Mouse (Mus musculus) embryonic facial prominence, embryonic 15.5 days (tissue): ENCODE measurements around the gene BC049730. TPM values are rescaled to one million over a fixed set of nuclear protein-coding genes. Genes with fewer than 3 reads are reported as not detected.
"Not testable (repeated sequence)": the region's sequence is repeated elsewhere in the genome, so short reads cannot be mapped to it uniquely, and the experiment has no call there.

ENCODE experiments used
- ATAC-seq: fragments of 200-750 bp; cut with Nextera tagmentation; 2 replicates; pipeline ENCODE4 v1.8.0; 2017; ENCODE audit warnings: low read depth, moderate TSS enrichment; ENCODE audit not compliant: insufficient number of reproducible peaks, low FRiP score, low TSS enrichment
- H3K27ac ChIP-seq: fragments of 300-500 bp; sonication (generic); replicated peaks from 2 replicates; pipeline ENCODE4 v1.5.1; 2015; ENCODE audit warnings: mild to moderate bottlenecking, inconsistent platforms
- H3K27me3 ChIP-seq: fragments of 300-500 bp; sonication (generic); 2 replicates; pipeline ENCODE4 v1.6.1; 2015; ENCODE audit warnings: inconsistent platforms
- H3K36me3 ChIP-seq: fragments of 300-500 bp; sonication (generic); 2 replicates; pipeline ENCODE4 v1.6.1; 2015; ENCODE audit warnings: mild to moderate bottlenecking, inconsistent platforms
- H3K4me1 ChIP-seq: fragments of 300-500 bp; sonication (generic); 2 replicates; pipeline ENCODE4 v1.6.1; 2015; ENCODE audit warnings: inconsistent platforms
- H3K4me2 ChIP-seq: fragments of 300-500 bp; sonication (generic); replicated peaks from 2 replicates; pipeline ENCODE4 v1.6.1; 2015; ENCODE audit warnings: mild to moderate bottlenecking, inconsistent platforms
- H3K4me3 ChIP-seq: fragments of 300-500 bp; sonication (generic); replicated peaks from 2 replicates; pipeline ENCODE4 v1.5.1; 2015; ENCODE audit warnings: mild to moderate bottlenecking, inconsistent platforms
- H3K9ac ChIP-seq: fragments of 300-500 bp; sonication (generic); 2 replicates; pipeline ENCODE4 v1.6.1; 2015; ENCODE audit warnings: inconsistent platforms
- H3K9me3 ChIP-seq: fragments of 300-500 bp; sonication (generic); replicated peaks from 2 replicates; pipeline ENCODE4 v1.6.1; 2016; ENCODE audit warnings: inconsistent platforms
- WGBS: fragments of 180-500 bp; shearing (Covaris S2); methylation state at CpG from one replicate; pipeline ENCODE4 v1.1.7; 2015; 5-methylcytosine and 5-hydroxymethylcytosine counted together
- polyA plus RNA-seq: library from polyadenylated mRNA; unstranded; fragments of >200 nt; fragmentation: Nextera tagmentation; extraction: Ambion mirVana; gene quantifications from 2 replicates; pipeline ENCODE4 v1.2.1, GENCODE M21; 2015

BC049730 gene
- not detected in 2 replicates for polyA plus RNA-seq

- no peaks in the 10 kb centered on the region for H3K27me3 ChIP-seq
- WGBS, result 91% methylated on average over 14 of the region's 14 CpGs
- no peaks in the 10 kb centered on the region for H3K36me3 ChIP-seq
- H3K4me1 ChIP-seq, result no peaks in the 10 kb centered on the region
- no peaks in the 10 kb centered on the region for H3K9me3 ChIP-seq
- H3K9ac ChIP-seq, result no peak within 1 kb of the TSS
- H3K4me2 ChIP-seq, result no peak within 1 kb of the TSS
- H3K4me3 ChIP-seq, result no peak within 1 kb of the TSS
- no peak for ATAC-seq
- no peak within 1 kb of the TSS for H3K27ac ChIP-seq
Observed at GRCm38 (mm10) chr7:24708832-24709292, at the start of gene BC049730. Gene BC049730, plus strand, starts transcription at chr7:24709242.

GRCm38 (mm10) chr7:24659737-24660357 is 49.2 kb upstream of the BC049730 start:
- H3K9ac ChIP-seq, result no peak overlapping the region
- H3K4me1 ChIP-seq, result no peaks in the 10 kb centered on the region
- no peak overlapping the region for H3K27ac ChIP-seq
- no peak for ATAC-seq
- no peak overlapping the region for H3K4me2 ChIP-seq
- no peaks in the 10 kb centered on the region for H3K27me3 ChIP-seq
- no peaks in the 10 kb centered on the region for H3K9me3 ChIP-seq
- H3K36me3 ChIP-seq, result no peaks in the 10 kb centered on the region
- WGBS, result 56% methylated on average over 12 of the region's 12 CpGs
- no peak overlapping the region for H3K4me3 ChIP-seq

- Histone ChIP-seq H3K4me2 (no peak overlapping the region), H3K9ac (no peak overlapping the region), H3K27me3 (no peaks in the 10 kb centered on the region), H3K9me3 (no peaks in the 10 kb centered on the region), H3K4me1 (no peaks in the 10 kb centered on the region), H3K4me3 (no peak overlapping the region), H3K36me3 (no peaks in the 10 kb centered on the region), H3K27ac (no peak overlapping the region)
- WGBS, result 51% methylated on average over 17 of the region's 17 CpGs
- no peak for ATAC-seq
Observed at GRCm38 (mm10) chr7:24661118-24661904, 47.7 kb upstream of the BC049730 start.

- no peaks in the 10 kb centered on the region for H3K27me3 ChIP-seq
- ATAC-seq, result peak; percentile 24; the same call in 1 of the 2 replicates
Observed at GRCm38 (mm10) chr7:24662575-24662974, 46.5 kb upstream of the BC049730 start.

GRCm38 (mm10) chr7:24664301-24664700 is 44.7 kb upstream of the BC049730 start:
- Histone ChIP-seq H3K4me3 (no peak overlapping the region), H3K9ac (no peak overlapping the region), H3K4me1 (no peaks in the 10 kb centered on the region)

More at GRCm38 (mm10) chr7:24662575-24662974, 46.5 kb upstream of the BC049730 start:
- Histone ChIP-seq H3K4me3 (no peak overlapping the region), H3K4me1 (no peaks in the 10 kb centered on the region), H3K4me2 (no peak overlapping the region), H3K36me3 (no peaks in the 10 kb centered on the region), H3K9me3 (no peaks in the 10 kb centered on the region), H3K9ac (no peak overlapping the region), H3K27ac (no peak overlapping the region)
- 12% methylated on average over 8 of the region's 8 CpGs for WGBS

GRCm38 (mm10) chr7:24664959-24665358 is 44.1 kb upstream of the BC049730 start:
- Histone ChIP-seq H3K27me3 (no peaks in the 10 kb centered on the region), H3K4me2 (no peak overlapping the region), H3K36me3 (no peaks in the 10 kb centered on the region), H3K9me3 (no peaks in the 10 kb centered on the region), H3K4me3 (no peak overlapping the region), H3K4me1 (no peaks in the 10 kb centered on the region), H3K9ac (no peak overlapping the region), H3K27ac (no peak overlapping the region)
- ATAC-seq, result no peak
- 73% methylated on average over 9 of the region's 9 CpGs for WGBS

More at GRCm38 (mm10) chr7:24664301-24664700, 44.7 kb upstream of the BC049730 start:
- 33% methylated on average over 8 of the region's 8 CpGs for whole genome bisulfite sequencing
- no peak for ATAC-seq
- H3K27ac ChIP-seq, result no peak overlapping the region
- no peaks in the 10 kb centered on the region for H3K27me3 ChIP-seq
- H3K9me3 ChIP-seq, result no peaks in the 10 kb centered on the region
- no peaks in the 10 kb centered on the region for H3K36me3 ChIP-seq
- H3K4me2 ChIP-seq, result no peak overlapping the region

- Histone ChIP-seq H3K27me3 (no peaks in the 10 kb centered on the region), H3K4me2 (no peak overlapping the region), H3K4me3 (no peak overlapping the region), H3K36me3 (no peaks in the 10 kb centered on the region), H3K4me1 (no peaks in the 10 kb centered on the region), H3K9ac (no peak overlapping the region), H3K9me3 (no peaks in the 10 kb centered on the region), H3K27ac (no peak overlapping the region)
- WGBS, result 89% methylated on average over 23 of the region's 23 CpGs
- ATAC-seq, result no peak
Observed at GRCm38 (mm10) chr7:24671944-24672439, 37.0 kb upstream of the BC049730 start.

GRCm38 (mm10) chr7:24676575-24676974 is 32.5 kb upstream of the BC049730 start, which contains the start of gene Tex101:
Gene Tex101, minus strand, starts transcription at chr7:24676675.
- Histone ChIP-seq H3K4me3 (no peak within 1 kb of the TSS), H3K27ac (no peak within 1 kb of the TSS), H3K27me3 (no peaks in the 10 kb centered on the region), H3K4me2 (no peak within 1 kb of the TSS), H3K9me3 (no peaks in the 10 kb centered on the region), H3K9ac (no peak within 1 kb of the TSS), H3K36me3 (no peaks in the 10 kb centered on the region), H3K4me1 (no peaks in the 10 kb centered on the region)
- ATAC-seq, result no peak
- 87% methylated on average over 9 of the region's 9 CpGs for WGBS

GRCm38 (mm10) chr7:24684121-24684520 is 24.9 kb upstream of the BC049730 start:
- H3K9ac ChIP-seq, H3K4me2 ChIP-seq, H3K4me1 ChIP-seq, H3K27me3 ChIP-seq, H3K36me3 ChIP-seq, H3K27ac ChIP-seq, H3K9me3 ChIP-seq, ATAC-seq, H3K4me3 ChIP-seq: not testable (repeated sequence)
- 74% methylated on average over 7 of the region's 7 CpGs for WGBS

- not testable (repeated sequence) for H3K36me3 ChIP-seq, H3K4me2 ChIP-seq, H3K9me3 ChIP-seq, H3K9ac ChIP-seq, H3K4me3 ChIP-seq, ATAC-seq, H3K27me3 ChIP-seq, H3K4me1 ChIP-seq, H3K27ac ChIP-seq
- 88% methylated on average over 10 of the region's 10 CpGs for WGBS
Observed at GRCm38 (mm10) chr7:24687519-24687918, 21.5 kb upstream of the BC049730 start.

- not testable (repeated sequence) for H3K9ac ChIP-seq, H3K36me3 ChIP-seq, H3K4me2 ChIP-seq, ATAC-seq, H3K9me3 ChIP-seq, H3K27me3 ChIP-seq, H3K4me1 ChIP-seq, H3K4me3 ChIP-seq, H3K27ac ChIP-seq
- 55% methylated on average over 2 of the region's 3 CpGs for WGBS
Observed at GRCm38 (mm10) chr7:24692693-24693092, 16.3 kb upstream of the BC049730 start.
